Mouse (Mus musculus) olfactory bulb, adult 2 months (tissue): ENCODE data around the gene Alg10b.

Experiments
- CTCF ChIP-seq: fragments of 200-500 bp; IDR thresholded peaks from 2 replicates; pipeline ENCODE4 v1.5.1; 2012; ENCODE audit warnings: low read depth, mild to moderate bottlenecking, low read length, moderate library complexity; ENCODE audit not compliant: insufficient read depth
- POLR2A ChIP-seq: fragments of 200-500 bp; IDR thresholded peaks from 2 replicates; pipeline ENCODE4 v1.6.1; 2012; ENCODE audit warnings: mild to moderate bottlenecking, low read depth, low read length, moderate library complexity; ENCODE audit not compliant: insufficient read depth

- TF ChIP-seq CTCF: no peak
- TF ChIP-seq POLR2A: no peak
Observed at GRCm38 (mm10) chr15:90249694-90250093, 25.6 kb downstream of the Alg10b start.
